Mouse (Mus musculus) layer of hippocampus, postnatal 25 days (tissue): ENCODE measurements around the gene Ubac2. TPM values are rescaled to one million over a fixed set of nuclear protein-coding genes. Genes with fewer than 3 reads are reported as not detected.
A peak's percentile ranks its signal among the peaks of the same experiment; 100 is the strongest.
"Not testable (repeated sequence)": the region's sequence is repeated elsewhere in the genome, so short reads cannot be mapped to it uniquely, and the experiment has no call there.

ENCODE experiments used
- DNase-seq, 2 experiments: peaks; one replicate each; pipeline ENCODE4 v3.0.0; 2022; ENCODE audit warnings: mixed read lengths in 2 of 2, low spot score in 1 of 2; ENCODE audit errors: extremely low spot score in 1 of 2
- total RNA-seq, 2 experiments: library from RNA; stranded (reverse); gene quantifications; 2 replicates each; pipeline ENCODE4 v1.2.3; 2021

Ubac2 gene
- total RNA-seq = 10 to 100 TPM; 48.3 to 52.4 TPM

DNA sequence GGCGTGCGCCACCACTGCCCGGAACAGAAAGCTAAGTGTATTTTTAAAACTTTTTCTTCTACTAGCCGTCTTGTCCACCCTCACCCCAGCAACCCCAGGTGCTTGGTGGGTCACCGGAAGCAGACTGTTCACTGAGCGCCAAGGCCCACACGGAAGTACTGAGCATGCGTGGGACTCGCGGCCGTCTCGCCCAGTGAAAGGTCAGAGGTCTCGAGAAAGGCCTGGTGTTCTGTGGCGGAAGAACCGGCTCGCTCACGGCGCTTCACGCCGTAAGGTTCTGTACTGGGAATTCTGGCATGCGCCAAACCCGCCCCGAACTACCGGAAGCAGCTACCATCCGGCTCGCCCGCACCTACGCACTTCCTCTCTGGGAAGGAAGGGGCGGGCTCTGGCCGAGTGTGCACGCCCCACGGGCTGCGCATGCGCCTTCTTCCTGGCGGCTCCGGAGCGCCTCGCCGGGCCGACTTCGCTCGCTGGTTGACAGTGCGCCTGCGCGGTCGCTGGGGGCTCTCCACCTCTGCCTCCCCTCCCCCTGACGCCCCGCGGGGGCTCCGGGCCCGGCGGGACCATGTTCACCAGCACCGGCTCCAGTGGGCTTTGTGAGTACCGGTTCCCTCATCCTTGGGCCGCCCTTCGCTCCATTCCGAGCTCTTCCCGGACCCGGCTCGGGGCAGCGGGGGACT is at the start of gene Ubac2:
Gene Ubac2 (plus strand): TSS at position 445 of the 683 bp plus-strand sequence.
- peak; percentile 97 for DNase-seq

DNA sequence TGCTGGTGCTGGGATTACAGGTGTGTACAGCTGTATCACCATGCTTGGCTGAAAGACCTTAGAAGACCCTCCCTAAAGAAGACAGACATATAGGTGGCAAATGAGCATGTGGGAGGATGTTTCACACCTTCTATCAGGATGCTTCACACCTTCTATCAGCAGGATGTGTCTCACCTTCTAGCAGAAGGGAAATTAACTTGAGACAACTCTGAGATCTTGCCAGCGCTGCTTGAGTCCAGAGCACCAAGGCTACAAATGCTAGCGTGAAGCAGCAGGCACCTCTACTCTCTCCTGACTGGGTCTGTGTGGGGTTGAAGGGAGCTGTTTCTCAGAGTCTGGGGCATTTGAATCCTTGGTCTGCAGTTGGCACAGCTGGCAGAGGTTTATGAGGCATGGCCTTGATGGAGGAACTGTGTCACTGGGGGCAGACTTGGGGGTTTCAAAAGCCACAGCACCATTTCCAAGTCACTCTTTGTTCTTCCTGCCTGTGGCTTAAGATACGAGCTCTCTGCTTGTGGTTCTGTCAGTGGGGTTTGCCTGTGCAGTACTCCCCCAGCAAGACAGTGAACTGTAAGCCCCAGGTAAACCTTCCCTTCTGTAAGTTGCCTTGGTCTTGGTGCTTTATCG is 48.5 kb upstream of the Ubac2 start:
- no peak for DNase-seq

GRCm38 (mm10) chr14:121833001-121833520 is 45.4 kb upstream of the Ubac2 start:
- DNase-seq = no peak

DNA sequence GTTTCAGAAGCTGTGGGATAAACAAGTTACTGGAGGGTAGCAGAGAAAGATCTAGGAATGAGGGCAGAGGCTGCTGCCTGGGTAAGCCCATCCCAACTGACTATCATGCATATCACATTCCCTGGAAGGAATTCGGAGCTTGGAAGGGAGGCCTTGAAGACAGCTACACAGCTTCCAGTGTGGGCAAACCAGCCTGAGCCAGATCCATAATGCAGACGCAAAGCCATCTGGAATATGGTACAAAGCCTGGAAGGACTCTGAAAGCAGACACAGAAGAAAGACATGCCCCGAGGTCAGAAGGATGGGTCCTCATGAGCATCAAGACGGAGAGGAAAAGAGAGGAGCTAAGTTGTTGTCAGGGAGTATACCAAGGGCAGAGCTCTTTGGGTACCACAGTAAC is 40.3 kb upstream of the Ubac2 start:
- DNase-seq = no peak

- no peak for DNase-seq
These were observed 38.2 kb upstream of the Ubac2 start for GRCm38 (mm10) chr14:121840217-121840616.

- no peak for DNase-seq
These were observed 33.9 kb upstream of the Ubac2 start for GRCm38 (mm10) chr14:121844486-121844885.

DNA sequence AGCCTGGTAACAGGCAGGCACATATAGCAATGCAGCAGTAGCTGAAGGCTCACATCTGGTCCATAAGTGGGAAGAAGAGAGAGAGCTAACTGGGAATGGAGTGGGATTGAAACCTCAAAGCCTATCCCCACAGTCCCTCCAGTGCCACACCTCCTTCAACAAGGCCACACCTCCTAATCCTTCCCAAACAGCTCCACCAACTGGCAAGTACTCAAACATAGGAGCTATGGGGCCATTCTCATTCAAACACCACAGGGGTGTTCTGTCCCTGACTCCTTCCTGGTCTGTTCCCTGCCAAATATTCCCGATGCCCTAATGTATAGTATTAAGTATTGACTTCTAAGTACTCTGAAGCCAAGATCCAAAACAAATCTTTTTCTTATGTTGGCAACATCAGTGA is 27.2 kb upstream of the Ubac2 start:
- no peak for DNase-seq

- DNase-seq = no peak
These were observed 25.9 kb upstream of the Ubac2 start for GRCm38 (mm10) chr14:121852531-121852930.

DNA sequence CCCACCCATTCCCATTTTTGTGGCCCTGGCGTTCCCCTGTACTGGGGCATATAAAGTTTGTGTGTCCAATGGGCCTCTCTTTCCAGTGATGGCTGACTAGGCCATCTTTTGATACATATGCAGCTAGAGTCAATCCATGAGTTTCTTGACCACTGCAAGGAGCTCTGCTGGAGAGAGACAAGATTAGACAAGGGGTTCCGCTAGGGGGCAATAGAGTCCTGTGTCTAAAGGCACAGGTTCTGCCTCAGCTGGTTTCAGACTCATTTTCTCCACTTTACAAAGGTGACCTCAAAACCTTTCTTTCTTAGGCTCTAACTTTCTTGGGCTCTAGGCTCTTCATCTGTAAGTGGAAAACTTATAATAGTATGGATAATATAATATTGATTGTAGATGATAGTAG is 13.3 kb upstream of the Ubac2 start:
- DNase-seq = peak in 1 of 2 experiments; percentile 82

DNA sequence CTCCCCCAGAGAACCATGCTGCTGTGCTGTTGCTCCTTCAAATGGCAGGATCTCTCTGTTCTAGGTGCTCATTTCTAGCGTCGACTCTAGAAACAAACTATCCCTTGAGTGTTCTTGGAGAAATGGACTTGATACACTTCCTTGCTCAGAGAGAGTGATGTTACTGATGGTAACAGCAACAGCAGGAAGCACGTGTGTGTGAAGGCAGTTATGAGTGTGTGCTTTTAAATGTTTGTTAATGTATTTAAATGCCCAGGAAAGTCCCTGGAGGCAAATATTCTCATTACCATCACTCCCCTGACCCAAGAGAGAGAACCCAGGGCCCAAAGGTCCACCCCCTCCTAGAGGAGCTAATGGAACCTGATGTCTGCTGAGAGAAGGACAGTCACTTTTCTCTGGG is 11.8 kb upstream of the Ubac2 start:
- no peak for DNase-seq

DNA sequence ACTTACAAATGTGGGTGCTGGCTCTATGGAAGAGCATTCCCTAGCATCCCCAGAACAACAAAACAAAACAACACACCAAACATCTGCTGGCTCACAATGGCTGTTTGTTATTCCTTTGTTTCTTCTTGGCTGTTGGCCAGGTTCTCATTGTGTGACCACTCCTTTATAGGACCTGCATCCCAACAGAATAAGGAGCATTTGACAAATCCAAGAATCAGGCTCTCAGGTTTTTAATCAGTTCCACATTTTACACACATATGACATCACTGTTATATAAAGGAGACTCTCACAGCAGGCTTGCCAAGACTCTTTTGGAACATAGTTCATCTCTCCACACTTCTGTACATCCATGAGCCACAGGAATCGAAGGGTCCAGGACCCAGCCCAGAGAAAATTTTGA is 9.3 kb upstream of the Ubac2 start:
- DNase-seq = no peak

GRCm38 (mm10) chr14:121872760-121873159 is 5.7 kb upstream of the Ubac2 start:
- DNase-seq = no peak

- no peak for DNase-seq
These were observed 5.2 kb upstream of the Ubac2 start for GRCm38 (mm10) chr14:121873172-121873571.

DNA sequence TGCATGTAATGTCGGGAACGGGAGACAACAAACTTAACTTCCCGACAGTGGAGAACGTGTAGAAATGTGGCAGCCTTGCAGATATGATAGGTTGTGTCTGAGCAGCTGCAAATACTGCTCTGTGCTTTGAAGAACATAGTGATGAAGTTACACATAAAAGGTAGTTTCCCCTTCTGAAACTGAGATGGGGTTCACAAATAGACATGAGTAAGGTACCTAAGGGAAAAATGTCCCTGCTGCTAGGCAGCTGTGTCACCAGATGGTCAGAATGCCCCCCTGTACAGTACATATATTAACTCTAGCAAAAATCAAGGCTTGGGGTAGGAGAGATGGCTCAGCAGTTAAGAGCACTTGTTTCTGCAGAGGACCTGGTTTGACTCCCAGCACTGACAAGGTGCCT is 4.8 kb upstream of the Ubac2 start:
- no peak for DNase-seq

- DNase-seq = not testable (repeated sequence)
These were observed 2.2 kb upstream of the Ubac2 start for GRCm38 (mm10) chr14:121876190-121876589.

GRCm38 (mm10) chr14:121876860-121877259 is 1.6 kb upstream of the Ubac2 start:
- no peak for DNase-seq

GRCm38 (mm10) chr14:121877640-121878039 is 780 bp upstream of the Ubac2 start:
- DNase-seq = no peak

DNA sequence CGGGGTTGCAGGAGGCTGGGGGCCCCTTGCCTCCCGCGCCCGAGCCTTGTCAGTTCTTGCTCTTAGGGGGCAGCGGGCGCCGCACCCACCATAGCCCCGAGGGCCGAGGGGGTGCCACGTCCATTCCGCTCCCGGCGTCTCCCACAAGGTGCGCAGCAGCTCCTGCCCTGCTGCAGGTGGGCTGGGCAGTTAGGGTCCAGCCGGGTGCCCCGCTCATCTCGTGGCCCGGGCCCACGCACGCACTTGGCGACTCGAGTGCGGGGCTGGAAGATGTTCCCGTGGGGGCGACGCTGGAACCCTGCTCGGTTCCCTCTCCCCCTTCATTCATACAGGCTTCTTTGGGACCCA is 413 bp downstream of the Ubac2 start:
- DNase-seq = no peak

DNA sequence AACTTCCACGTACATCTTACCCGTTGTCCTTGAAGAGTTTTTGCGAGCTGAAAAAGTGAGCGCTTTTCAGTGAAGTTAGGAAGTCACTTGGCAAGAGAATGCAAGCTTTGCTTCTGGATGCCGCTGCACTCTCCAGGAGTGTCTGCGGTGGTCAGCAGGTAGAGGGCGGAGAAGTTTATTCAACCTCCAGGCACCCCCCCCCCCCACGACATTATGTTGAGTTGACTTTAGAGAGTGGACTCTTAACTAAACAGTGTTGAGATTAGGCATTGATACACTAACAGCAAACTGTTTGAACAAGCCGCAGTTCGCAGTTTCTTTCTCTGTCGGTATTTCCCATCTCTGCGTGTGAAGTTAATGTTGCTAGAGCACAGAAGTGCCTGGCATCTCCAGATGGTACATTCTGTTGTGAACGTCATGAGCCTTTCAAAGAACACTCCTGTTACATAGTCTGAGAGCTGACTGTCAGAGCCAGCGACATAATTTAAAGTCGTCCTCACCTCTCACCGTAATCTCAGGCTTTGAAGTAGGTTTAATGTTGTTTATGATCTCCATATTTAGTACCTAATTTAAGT is 933 bp downstream of the Ubac2 start:
- DNase-seq = peak in 1 of 2 experiments; percentile 13

- DNase-seq = no peak
These were observed 2.8 kb downstream of the Ubac2 start for GRCm38 (mm10) chr14:121881211-121881610.

DNA sequence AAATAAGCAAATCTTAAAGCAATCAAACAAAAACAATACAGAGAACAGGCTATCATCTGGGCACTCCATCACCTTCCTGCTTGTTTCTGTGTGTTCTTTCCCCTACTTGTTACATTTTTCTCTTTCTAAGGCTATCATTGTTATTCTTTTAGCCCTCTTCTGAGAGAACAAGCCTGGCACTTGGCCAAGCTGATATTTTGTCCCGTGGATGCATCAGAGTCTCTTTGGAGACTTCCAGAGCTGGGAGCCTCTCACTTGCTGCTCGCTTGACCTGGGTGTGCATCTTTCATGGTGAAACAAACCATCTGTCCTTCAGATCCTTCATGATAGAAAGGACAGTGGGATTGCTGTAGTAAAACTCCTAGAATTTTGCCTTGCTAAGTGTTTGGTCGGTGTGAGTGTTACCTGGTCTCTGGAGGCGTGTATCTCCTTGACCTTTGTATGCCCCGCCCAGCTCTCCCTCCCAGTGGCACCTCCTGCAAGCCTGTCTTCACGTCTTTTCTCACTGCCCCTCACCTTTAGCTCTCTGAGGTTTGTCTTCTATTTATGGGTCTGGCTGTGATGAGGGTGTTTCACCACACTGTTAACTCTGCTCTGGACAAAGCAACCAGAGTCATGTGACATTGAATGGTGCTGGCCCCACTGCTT is 5.9 kb downstream of the Ubac2 start:
- DNase-seq = no peak
